Mouse (Mus musculus) hindbrain, embryonic 10.5 days (tissue): ENCODE data around the gene Prps1. TPM values are rescaled to one million over a fixed set of nuclear protein-coding genes. Genes with fewer than 3 reads are reported as not detected.

Experiments used
- DNase-seq: peaks from one replicate; pipeline ENCODE4 v3.0.0-alpha.2; 2017; ENCODE audit warnings: low spot score
- H3K27ac ChIP-seq: fragments of 300-500 bp; sonication (generic); 2 replicates; pipeline ENCODE4 v1.5.1; 2016; ENCODE audit warnings: mild to moderate bottlenecking, moderate library complexity
- H3K27me3 ChIP-seq: fragments of 300-500 bp; sonication (generic); 2 replicates; pipeline ENCODE4 v1.6.1; 2016; ENCODE audit warnings: mild to moderate bottlenecking; ENCODE audit not compliant: poor library complexity, insufficient read depth, severe bottlenecking
- H3K36me3 ChIP-seq: fragments of 300-500 bp; sonication (generic); 2 replicates; pipeline ENCODE4 v1.6.1; 2016; ENCODE audit warnings: mild to moderate bottlenecking, moderate library complexity
- H3K4me1 ChIP-seq: fragments of 300-500 bp; sonication (generic); replicated peaks from 2 replicates; pipeline ENCODE4 v1.6.1; 2016; ENCODE audit warnings: mild to moderate bottlenecking
- H3K4me3 ChIP-seq: fragments of 300-500 bp; sonication (generic); 2 replicates; pipeline ENCODE4 v1.5.1; 2016; ENCODE audit warnings: mild to moderate bottlenecking, moderate library complexity
- H3K9me3 ChIP-seq: fragments of 300-500 bp; sonication (generic); 2 replicates; pipeline ENCODE4 v1.6.1; 2016; ENCODE audit warnings: mild to moderate bottlenecking, moderate library complexity
- WGBS: fragments of 180-500 bp; shearing (Covaris S2); methylation state at CpG from one replicate; pipeline ENCODE4 v1.1.7; 2016; 5-methylcytosine and 5-hydroxymethylcytosine counted together
- polyA plus RNA-seq: library from polyadenylated mRNA; unstranded; fragments of >200 nt; fragmentation: Nextera tagmentation; extraction: Ambion mirVana; gene quantifications from 2 replicates; pipeline ENCODE4 v1.2.1, GENCODE M21; 2016

Prps1 gene
- polyA plus RNA-seq, 1 experiment from 2014 or later: 82.8 TPM

- Histone ChIP-seq H3K9me3 (no peaks in the 10 kb centered on the region), H3K4me3 (no peak overlapping the region), H3K27me3 (peaks cover 69% of the 10 kb centered on the region), H3K27ac (no peak overlapping the region), H3K36me3 (no peaks in the 10 kb centered on the region), H3K4me1 (peaks cover 9% of the 10 kb centered on the region)
- DNase-seq: no peak
- 89% methylated on average over 5 of the region's 5 CpGs for WGBS
Observed at GRCm38 (mm10) chrX:140524231-140524630, 67.8 kb downstream of the Prps1 start.

Other genes with a start within 250 kb of the Prps1 start
- 0.58 and 1.8 TPM in 2 replicates for gene Frmpd3, start 114.3 kb upstream of the Prps1 start, polyA plus RNA-seq
- 122 and 124 TPM in 2 replicates for gene Tsc22d3, start 144.0 kb downstream of the Prps1 start, polyA plus RNA-seq
- 2.1 TPM in 2 replicates for gene Mid2, start 208.0 kb downstream of the Prps1 start, polyA plus RNA-seq